Mouse (Mus musculus): ENCODE measurements around the gene Ctnnbl1.

Ctnnbl1 gene

GRCm38 (mm10) chr2:157736854-157737850 lies at the start of gene Ctnnbl1:
Gene Ctnnbl1 (plus strand): TSS chr2:157737401.
- DNase-seq: peak; percentile 99

GRCm38 (mm10) chr2:157687506-157687905 lies 49.7 kb upstream of the Ctnnbl1 start:
- DNase-seq: no peak

- no peak for DNase-seq
Observed at GRCm38 (mm10) chr2:157691266-157692105, 45.7 kb upstream of the Ctnnbl1 start.

DNA sequence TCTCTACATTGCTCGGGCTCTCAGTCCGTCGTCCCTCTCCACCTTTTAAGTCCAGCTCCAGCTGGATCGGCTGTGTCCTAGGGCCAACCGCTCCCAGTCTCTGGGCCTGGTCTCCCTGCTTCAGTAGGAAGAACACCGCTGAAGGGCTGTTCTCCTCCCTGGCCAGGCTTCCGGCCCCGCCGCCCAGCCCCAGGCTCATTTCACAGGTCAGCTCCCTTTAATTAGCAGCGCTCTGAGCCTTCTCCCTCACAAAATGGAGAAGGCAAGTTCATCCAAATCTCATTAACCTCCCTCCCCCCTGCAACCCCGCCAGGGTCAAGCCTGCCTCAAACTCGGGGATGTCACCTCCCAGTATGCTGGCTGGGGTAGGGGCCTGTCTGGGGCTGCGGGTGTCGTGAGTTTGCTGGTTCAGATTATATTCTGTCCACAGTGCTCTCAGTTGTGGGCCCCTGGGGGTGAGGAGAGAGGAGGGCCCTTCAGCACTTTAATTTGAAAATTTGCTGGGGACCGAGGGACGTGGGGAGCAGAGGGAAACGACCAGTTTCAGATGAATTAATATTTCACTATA lies 44.8 kb upstream of the Ctnnbl1 start:
- no peak for DNase-seq

DNA sequence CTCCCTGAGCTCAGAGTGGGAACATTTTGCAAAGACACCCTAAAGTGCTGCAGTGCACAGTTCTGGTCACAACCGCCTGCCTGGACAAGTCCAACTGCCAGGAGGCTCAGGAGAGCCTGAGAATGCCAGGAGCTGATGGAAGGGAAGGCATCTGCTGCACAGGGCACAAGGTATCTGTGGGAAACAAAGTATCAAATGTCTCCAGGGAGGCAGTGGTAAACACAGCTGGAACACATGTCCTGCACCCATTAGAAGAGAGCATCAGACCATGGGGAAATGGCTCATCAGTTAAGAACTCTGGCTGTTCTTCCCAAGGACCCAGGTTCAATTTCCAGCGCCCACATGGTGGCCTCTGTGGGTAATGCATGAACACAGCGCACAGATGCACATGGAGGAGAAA lies 43.6 kb upstream of the Ctnnbl1 start:
- DNase-seq: no peak

DNA sequence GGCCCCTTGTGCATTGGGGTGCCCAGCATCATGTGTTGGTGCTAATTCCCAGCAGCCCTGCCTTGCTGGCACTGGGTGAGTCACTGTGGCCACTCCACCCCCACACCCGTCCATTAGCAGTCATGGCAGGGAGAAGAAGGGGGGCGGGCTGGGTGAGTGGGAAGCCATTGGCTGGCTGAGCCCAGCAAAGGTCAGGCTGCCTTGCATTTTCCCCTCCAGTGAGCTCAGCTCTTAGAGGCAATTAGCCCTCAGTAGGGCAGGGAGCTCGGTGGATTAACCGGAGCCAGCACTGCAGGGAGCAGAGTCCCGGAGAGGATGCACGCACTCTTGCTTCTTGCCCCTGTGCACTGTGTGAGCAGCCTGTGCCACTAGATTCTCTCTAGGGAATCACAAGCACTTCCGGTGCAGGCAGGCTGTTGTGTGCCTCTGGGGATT lies 40.9 kb upstream of the Ctnnbl1 start:
- DNase-seq: no peak

DNA sequence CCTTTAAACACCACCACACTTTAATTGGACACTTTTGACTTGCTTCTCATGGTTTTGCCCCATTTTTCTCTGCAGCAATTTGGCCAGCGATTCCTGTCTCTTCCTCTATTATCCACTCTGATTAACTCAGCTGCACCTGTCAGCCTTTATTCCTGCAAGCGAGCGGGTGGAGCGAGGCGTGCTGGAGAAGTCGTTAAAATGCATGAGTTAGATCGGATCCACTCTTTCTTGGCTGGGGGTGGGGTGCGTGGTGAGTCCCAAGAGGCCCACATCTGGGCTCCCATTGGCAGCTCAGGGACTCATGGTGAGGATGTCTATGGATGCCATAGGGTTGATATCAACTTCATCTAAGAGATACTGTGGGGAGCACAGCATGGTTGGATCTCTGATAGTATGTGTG lies 34.0 kb upstream of the Ctnnbl1 start:
- DNase-seq: no peak

GRCm38 (mm10) chr2:157704991-157705776 lies 32.0 kb upstream of the Ctnnbl1 start:
- DNase-seq: no peak

DNA sequence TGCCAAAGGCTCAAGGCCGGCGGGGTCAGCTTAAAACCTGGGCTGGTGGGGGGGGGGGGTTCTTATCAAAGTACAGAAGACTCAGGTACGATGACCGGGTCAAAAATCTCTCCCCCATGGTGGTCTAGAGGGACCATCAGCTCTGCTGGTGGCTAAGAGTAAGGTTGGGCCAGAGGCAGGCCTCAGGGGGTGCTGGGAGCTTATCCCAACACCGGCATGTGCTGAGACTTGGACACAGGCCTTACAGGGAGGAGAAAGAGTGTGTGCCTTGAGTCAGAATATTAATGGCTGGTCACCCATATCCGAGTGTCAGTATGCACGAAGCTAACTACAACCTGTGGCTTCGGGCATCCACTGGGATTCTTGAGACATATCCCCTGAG lies 31.4 kb upstream of the Ctnnbl1 start:
- no peak for DNase-seq

GRCm38 (mm10) chr2:157707191-157707923 lies 29.8 kb upstream of the Ctnnbl1 start:
- no peak for DNase-seq

GRCm38 (mm10) chr2:157712677-157713076 lies 24.5 kb upstream of the Ctnnbl1 start:
- no peak for DNase-seq

DNA sequence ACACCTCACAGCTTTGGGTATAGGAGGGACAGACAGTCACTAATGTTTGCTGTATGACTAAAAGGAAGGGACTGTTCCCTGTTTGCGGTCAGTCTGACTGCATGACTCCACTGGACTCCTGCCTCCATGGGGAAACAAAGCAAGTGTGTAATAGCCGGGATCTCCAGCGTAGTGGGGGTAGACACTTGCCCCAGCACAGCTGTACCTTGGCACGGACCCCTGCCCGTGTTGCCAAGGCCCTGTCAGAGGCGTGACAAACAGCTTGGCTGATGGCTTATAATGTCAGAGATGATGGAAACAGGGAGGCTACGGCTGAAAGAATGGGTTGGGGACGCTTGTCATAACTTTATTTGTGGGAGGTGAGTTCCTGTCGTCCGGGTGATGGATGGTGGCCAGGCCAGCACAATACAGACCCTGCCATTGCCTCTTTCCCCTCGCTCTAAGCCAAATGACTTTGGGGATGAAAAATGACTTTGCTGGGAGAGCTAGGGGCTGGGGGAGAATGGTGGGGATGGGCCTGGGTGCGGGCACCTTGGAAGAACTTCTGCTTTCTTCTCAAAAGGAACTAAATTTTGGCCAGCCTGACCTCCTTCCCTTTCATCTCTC lies 21.5 kb upstream of the Ctnnbl1 start:
- DNase-seq: no peak

DNA sequence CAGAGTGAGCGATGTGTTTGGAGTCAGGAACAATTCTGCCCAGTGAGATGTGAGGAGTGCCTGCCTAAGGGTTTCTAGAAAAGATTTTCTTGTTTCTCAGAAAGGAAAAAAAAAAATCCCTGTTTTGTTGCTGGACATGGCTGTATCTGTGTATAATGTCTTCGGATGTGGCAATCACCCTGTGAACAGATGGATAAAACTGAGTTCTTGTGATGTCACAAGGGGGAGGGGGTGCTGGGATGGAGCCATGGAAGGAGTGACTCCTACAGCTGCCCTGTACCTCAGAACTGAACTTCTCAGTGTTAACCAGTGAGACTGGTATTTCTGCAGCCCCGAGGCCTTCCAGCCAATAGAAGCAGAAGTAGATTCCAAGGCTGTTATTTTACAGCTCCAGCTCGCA lies 18.8 kb upstream of the Ctnnbl1 start:
- DNase-seq: no peak

GRCm38 (mm10) chr2:157723883-157724573 lies 13.2 kb upstream of the Ctnnbl1 start:
- DNase-seq: no peak

GRCm38 (mm10) chr2:157724574-157724914 lies 12.7 kb upstream of the Ctnnbl1 start:
- no peak for DNase-seq

- DNase-seq: peak; percentile 26 to 44
Observed at GRCm38 (mm10) chr2:157744619-157745018, 7.4 kb downstream of the Ctnnbl1 start.

- peak; percentile 15 to 23 for DNase-seq
Observed at GRCm38 (mm10) chr2:157745735-157746134, 8.5 kb downstream of the Ctnnbl1 start.

- peak; percentile 55 to 72 for DNase-seq
Observed at GRCm38 (mm10) chr2:157746558-157746957, 9.4 kb downstream of the Ctnnbl1 start.

DNA sequence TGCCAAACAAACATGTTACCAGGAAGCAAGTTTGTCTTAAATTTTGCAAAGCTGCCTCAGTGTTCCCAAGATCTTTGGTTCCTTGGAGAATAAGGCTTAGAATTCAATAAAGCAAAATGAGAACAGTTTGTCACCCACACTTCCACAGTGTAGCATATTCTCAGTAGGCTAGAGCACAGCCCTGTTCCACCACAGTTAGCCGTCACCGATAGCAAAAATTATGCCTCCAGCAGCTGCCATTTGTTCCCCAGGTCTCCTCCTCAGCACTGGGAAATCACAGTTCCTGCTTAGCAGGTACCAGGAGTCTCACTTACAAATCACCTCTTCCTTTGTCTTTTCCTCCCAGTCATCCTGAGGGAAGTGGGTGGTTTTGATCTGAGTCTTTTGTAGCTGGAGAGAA lies 10.8 kb downstream of the Ctnnbl1 start:
- DNase-seq: no peak

GRCm38 (mm10) chr2:157750481-157750880 lies 13.3 kb downstream of the Ctnnbl1 start:
- no peak for DNase-seq
